Mouse (Mus musculus): ENCODE data around the gene Gin1. TPM values are rescaled to one million over a fixed set of nuclear protein-coding genes. Genes with fewer than 3 reads are reported as not detected.
"Not testable (repeated sequence)": the region's sequence is repeated elsewhere in the genome, so short reads cannot be mapped to it uniquely, and the experiment has no call there.

The Gin1 gene
- polyA plus RNA-seq, 1 experiment = 0.94 TPM

- TF ChIP-seq POLR2A (IDR thresholded peaks at IDR 0.05; ENCODE audit: low read depth, low read length) = no peak
- no peak for TF ChIP-seq CTCF (IDR thresholded peaks at IDR 0.05; ENCODE audit: extremely low read depth, insufficient read length, insufficient replicate concordance, low read depth, low read length)
Observed at GRCm38 (mm10) chr1:97753216-97753615, 16.8 kb upstream of the Gin1 start.

GRCm38 (mm10) chr1:97754392-97754791 lies 15.6 kb upstream of the Gin1 start:
- TF ChIP-seq POLR2A (IDR thresholded peaks at IDR 0.05; ENCODE audit: low read depth, low read length) (no peak), CTCF (IDR thresholded peaks at IDR 0.05; ENCODE audit: extremely low read depth, insufficient read length, insufficient replicate concordance, low read depth, low read length) (no peak)
- no peak overlapping the region for H3K4me3 ChIP-seq (ENCODE audit: low read depth, low read length)
- no peaks in the 10 kb centered on the region for H3K4me1 ChIP-seq (ENCODE audit: control insufficient read depth, insufficient read depth, insufficient read length, low read length)
- H3K36me3 ChIP-seq (ENCODE audit: control insufficient read depth, insufficient read depth, low read length) = peaks cover 36% of the 10 kb centered on the region
- H3K27me3 ChIP-seq (ENCODE audit: control insufficient read depth, insufficient read depth, low read length) = no peaks in the 10 kb centered on the region
- no peak overlapping the region for H3K27ac ChIP-seq (ENCODE audit: insufficient read depth, low read depth, low read length)
- 84% methylated on average over 4 of the region's 4 CpGs for WGBS

More at GRCm38 (mm10) chr1:97753216-97753615, 16.8 kb upstream of the Gin1 start:
- Histone ChIP-seq H3K27ac (ENCODE audit: insufficient read depth, low read depth, low read length) (no peak overlapping the region), H3K4me1 (ENCODE audit: control insufficient read depth, insufficient read depth, insufficient read length, low read length) (no peaks in the 10 kb centered on the region), H3K27me3 (ENCODE audit: control insufficient read depth, insufficient read depth, low read length) (no peaks in the 10 kb centered on the region), H3K36me3 (ENCODE audit: control insufficient read depth, insufficient read depth, low read length) (peaks cover 40% of the 10 kb centered on the region), H3K4me3 (ENCODE audit: low read depth, low read length) (no peak overlapping the region)

- TF ChIP-seq POLR2A (IDR thresholded peaks at IDR 0.05; ENCODE audit: low read depth, low read length) (no peak), CTCF (IDR thresholded peaks at IDR 0.05; ENCODE audit: extremely low read depth, insufficient read length, insufficient replicate concordance, low read depth, low read length) (no peak)
- H3K27me3 ChIP-seq (ENCODE audit: control insufficient read depth, insufficient read depth, low read length) = no peaks in the 10 kb centered on the region
- H3K4me3 ChIP-seq (ENCODE audit: low read depth, low read length) = no peak overlapping the region
- no peaks in the 10 kb centered on the region for H3K4me1 ChIP-seq (ENCODE audit: control insufficient read depth, insufficient read depth, insufficient read length, low read length)
- peaks cover 19% of the 10 kb centered on the region for H3K36me3 ChIP-seq (ENCODE audit: control insufficient read depth, insufficient read depth, low read length)
- H3K27ac ChIP-seq (ENCODE audit: insufficient read depth, low read depth, low read length) = no peak overlapping the region
Observed at GRCm38 (mm10) chr1:97759841-97760240, 10.1 kb upstream of the Gin1 start.

- Histone ChIP-seq H3K4me1 (ENCODE audit: control insufficient read depth, insufficient read depth, insufficient read length, low read length) (peaks cover under 1% of the 10 kb centered on the region; the same call in 1 of the 2 replicates), H3K4me3 (ENCODE audit: low read depth, low read length) (no peak overlapping the region), H3K27ac (ENCODE audit: insufficient read depth, low read depth, low read length) (no peak overlapping the region), H3K27me3 (ENCODE audit: control insufficient read depth, insufficient read depth, low read length) (no peaks in the 10 kb centered on the region), H3K36me3 (ENCODE audit: control insufficient read depth, insufficient read depth, low read length) (peaks cover 12% of the 10 kb centered on the region)
- TF ChIP-seq CTCF (IDR thresholded peaks at IDR 0.05; ENCODE audit: extremely low read depth, insufficient read length, insufficient replicate concordance, low read depth, low read length) (no peak), POLR2A (IDR thresholded peaks at IDR 0.05; ENCODE audit: low read depth, low read length) (no peak)
- WGBS = 57% methylated on average over 7 of the region's 7 CpGs
Observed at GRCm38 (mm10) chr1:97760598-97760997, 9.4 kb upstream of the Gin1 start.

GRCm38 (mm10) chr1:97761477-97761876 lies 8.5 kb upstream of the Gin1 start:
- WGBS = 89% methylated on average over 6 of the region's 6 CpGs
- Histone ChIP-seq H3K4me3 (ENCODE audit: low read depth, low read length) (no peak overlapping the region), H3K36me3 (ENCODE audit: control insufficient read depth, insufficient read depth, low read length) (peaks cover 10% of the 10 kb centered on the region), H3K27me3 (ENCODE audit: control insufficient read depth, insufficient read depth, low read length) (no peaks in the 10 kb centered on the region), H3K27ac (ENCODE audit: insufficient read depth, low read depth, low read length) (no peak overlapping the region), H3K4me1 (ENCODE audit: control insufficient read depth, insufficient read depth, insufficient read length, low read length) (peaks cover 2% of the 10 kb centered on the region; the same call in 1 of the 2 replicates)
- TF ChIP-seq POLR2A (IDR thresholded peaks at IDR 0.05; ENCODE audit: low read depth, low read length) (no peak), CTCF (IDR thresholded peaks at IDR 0.05; ENCODE audit: extremely low read depth, insufficient read length, insufficient replicate concordance, low read depth, low read length) (no peak)

- not testable (repeated sequence) for H3K4me1 ChIP-seq (ENCODE audit: control insufficient read depth, insufficient read depth, insufficient read length, low read length); H3K4me3 ChIP-seq (ENCODE audit: low read depth, low read length); H3K27ac ChIP-seq (ENCODE audit: insufficient read depth, low read depth, low read length); H3K36me3 ChIP-seq (ENCODE audit: control insufficient read depth, insufficient read depth, low read length); H3K27me3 ChIP-seq (ENCODE audit: control insufficient read depth, insufficient read depth, low read length)
- 45% methylated on average over 4 of the region's 4 CpGs for WGBS
Observed at GRCm38 (mm10) chr1:97765712-97766111, 4.3 kb upstream of the Gin1 start.

- TF ChIP-seq CTCF (IDR thresholded peaks at IDR 0.05; ENCODE audit: extremely low read depth, insufficient read length, insufficient replicate concordance, low read depth, low read length) (no peak), POLR2A (IDR thresholded peaks at IDR 0.05; ENCODE audit: low read depth, low read length) (no peak)
- Histone ChIP-seq H3K4me1 (ENCODE audit: control insufficient read depth, insufficient read depth, insufficient read length, low read length) (peaks cover 5% of the 10 kb centered on the region; the same call in 1 of the 2 replicates), H3K27ac (ENCODE audit: insufficient read depth, low read depth, low read length) (no peak overlapping the region), H3K4me3 (ENCODE audit: low read depth, low read length) (no peak overlapping the region), H3K27me3 (ENCODE audit: control insufficient read depth, insufficient read depth, low read length) (no peaks in the 10 kb centered on the region), H3K36me3 (ENCODE audit: control insufficient read depth, insufficient read depth, low read length) (no peaks in the 10 kb centered on the region; the same call in 1 of the 2 replicates)
- WGBS = 57% methylated on average over 2 of the region's 2 CpGs
Observed at GRCm38 (mm10) chr1:97768089-97768488, 1.9 kb upstream of the Gin1 start.

GRCm38 (mm10) chr1:97768906-97769293 lies 1.1 kb upstream of the Gin1 start:
- Histone ChIP-seq H3K4me1 (ENCODE audit: control insufficient read depth, insufficient read depth, insufficient read length, low read length) (peaks cover 5% of the 10 kb centered on the region; the same call in 1 of the 2 replicates), H3K4me3 (ENCODE audit: low read depth, low read length) (peak overlapping the region; percentile 90), H3K27me3 (ENCODE audit: control insufficient read depth, insufficient read depth, low read length) (no peaks in the 10 kb centered on the region), H3K27ac (ENCODE audit: insufficient read depth, low read depth, low read length) (peak overlapping the region; percentile 92), H3K36me3 (ENCODE audit: control insufficient read depth, insufficient read depth, low read length) (no peaks in the 10 kb centered on the region)
- no peak for TF ChIP-seq CTCF (IDR thresholded peaks at IDR 0.05; ENCODE audit: extremely low read depth, insufficient read length, insufficient replicate concordance, low read depth, low read length)
- TF ChIP-seq POLR2A (IDR thresholded peaks at IDR 0.05; ENCODE audit: low read depth, low read length) = no peak
- WGBS = 1% methylated on average over 7 of the region's 7 CpGs
